Mouse (Mus musculus) MEL (cell line): ENCODE data around the gene Dhcr7. TPM values are rescaled to one million over a fixed set of nuclear protein-coding genes. Genes with fewer than 3 reads are reported as not detected.

ENCODE experiments used
- DNase-seq: peaks from one replicate; pipeline ENCODE4 v3.0.0; 2011; ENCODE audit warnings: low read depth, low spot score
- H3K27ac ChIP-seq: 2 replicates; pipeline ENCODE4 v1.5.1; 2012; ENCODE audit warnings: low read depth, mild to moderate bottlenecking, control low read depth, low read length, moderate library complexity; ENCODE audit not compliant: control insufficient read depth
- H3K27me3 ChIP-seq, 2 experiments: fragments of 150-350 bp in 1 of 2; sonication (generic) in 1 of 2; 2 replicates each; pipeline ENCODE4 v1.6.1; 2012; ENCODE audit warnings: low read length in 2 of 2, mild to moderate bottlenecking in 2 of 2, improper control_type of control experiment in 1 of 2, moderate library complexity in 1 of 2; ENCODE audit not compliant: insufficient read depth in 2 of 2, control insufficient read depth in 1 of 2
- H3K36me3 ChIP-seq, 2 experiments: 2 replicates each; pipeline ENCODE4 v1.6.1; 2012 to 2014; ENCODE audit warnings: low read length in 2 of 2, improper control_type of control experiment in 1 of 2, inconsistent platforms in 1 of 2, mild to moderate bottlenecking in 1 of 2; ENCODE audit not compliant: insufficient read depth in 2 of 2, control insufficient read depth in 1 of 2
- H3K4me1 ChIP-seq, 2 experiments: fragments of 150-350 bp in 1 of 2; sonication (generic) in 1 of 2; 2 replicates each; pipeline ENCODE4 v1.6.1; 2012; ENCODE audit warnings: low read length in 2 of 2, improper control_type of control experiment in 1 of 2, mild to moderate bottlenecking in 1 of 2; ENCODE audit not compliant: insufficient read depth in 2 of 2, control insufficient read depth in 1 of 2
- H3K4me3 ChIP-seq, 2 experiments: fragments of 150-350 bp in 1 of 2; sonication (generic) in 1 of 2; 2 replicates each; pipeline ENCODE4 v1.5.1; 2012; ENCODE audit warnings: low read depth in 2 of 2, low read length in 2 of 2, mild to moderate bottlenecking in 2 of 2, moderate library complexity in 2 of 2, control low read depth in 1 of 2, improper control_type of control experiment in 1 of 2; ENCODE audit not compliant: control insufficient read depth in 1 of 2, insufficient read depth in 1 of 2
- H3K79me2 ChIP-seq: 2 replicates; pipeline ENCODE4 v1.6.1; 2012; ENCODE audit warnings: mild to moderate bottlenecking, low read length, moderate library complexity; ENCODE audit not compliant: control insufficient read depth, poor library complexity, insufficient read depth
- H3K9ac ChIP-seq: 2 replicates; pipeline ENCODE4 v1.6.1; 2012; ENCODE audit warnings: low read depth, mild to moderate bottlenecking, control low read depth, low read length, moderate library complexity; ENCODE audit not compliant: control insufficient read depth, poor library complexity, severe bottlenecking
- H3K9me3 ChIP-seq: fragments of 150-350 bp; sonication (generic); replicated peaks from 2 replicates; pipeline ENCODE4 v1.6.1; 2012; ENCODE audit warnings: mild to moderate bottlenecking, low read length, improper control_type of control experiment, moderate library complexity; ENCODE audit not compliant: insufficient read depth
- BHLHE40 ChIP-seq: IDR thresholded peaks from 2 replicates; pipeline ENCODE4 v1.6.1; 2012; ENCODE audit warnings: low read depth, mild to moderate bottlenecking, inconsistent platforms, low read length, improper control_type of control experiment, borderline replicate concordance
- CTCF ChIP-seq, 3 experiments: IDR thresholded peaks in 2 of 3; conservative IDR thresholded peaks in 1 of 3; 2 replicates each; pipeline ENCODE4 v1.5.1; 2011 to 2012; ENCODE audit warnings: low read length in 3 of 3, low read depth in 2 of 3, mild to moderate bottlenecking in 2 of 3, improper control_type of control experiment in 1 of 3, inconsistent platforms in 1 of 3, mixed read lengths in 1 of 3, moderate library complexity in 1 of 3; ENCODE audit not compliant: control insufficient read depth in 1 of 3, insufficient read depth in 1 of 3, poor library complexity in 1 of 3, severe bottlenecking in 1 of 3
- E2F4 ChIP-seq: IDR thresholded peaks from 2 replicates; pipeline ENCODE4 v1.6.1; 2011; ENCODE audit warnings: low read depth, low read length, improper control_type of control experiment, borderline replicate concordance
- EP300 ChIP-seq, 2 experiments: IDR thresholded peaks; 2 replicates each; pipeline ENCODE4 v1.6.1; 2011; ENCODE audit warnings: improper control_type of control experiment in 2 of 2, low read length in 2 of 2, low read depth in 1 of 2, mild to moderate bottlenecking in 1 of 2
- GATA1 ChIP-seq: IDR thresholded peaks from 2 replicates; pipeline ENCODE4 v1.6.1; 2011; ENCODE audit warnings: low read depth, low read length, improper control_type of control experiment
- HCFC1 ChIP-seq: IDR thresholded peaks from 2 replicates; pipeline ENCODE4 v1.6.1; 2012; ENCODE audit warnings: low read depth, mild to moderate bottlenecking, inconsistent platforms, low read length, improper control_type of control experiment, moderate library complexity
- JUND ChIP-seq: IDR thresholded peaks from 2 replicates; pipeline ENCODE4 v1.6.1; 2011; ENCODE audit warnings: low read depth, mild to moderate bottlenecking, improper control_type of control experiment, low read length
- MAX ChIP-seq: IDR thresholded peaks from 2 replicates; pipeline ENCODE4 v1.6.1; 2011; ENCODE audit warnings: low read length, improper control_type of control experiment
- MAZ ChIP-seq: IDR thresholded peaks from 2 replicates; pipeline ENCODE4 v1.6.1; 2012; ENCODE audit warnings: low read depth, mild to moderate bottlenecking, inconsistent platforms, low read length, improper control_type of control experiment
- MEF2A ChIP-seq: IDR thresholded peaks from 2 replicates; pipeline ENCODE4 v1.6.1; 2014; ENCODE audit warnings: low read depth, mild to moderate bottlenecking, inconsistent platforms, low read length, improper control_type of control experiment; ENCODE audit not compliant: poor library complexity, insufficient replicate concordance, severe bottlenecking; ENCODE audit errors: extremely low read depth
- NRF1 ChIP-seq: IDR thresholded peaks from 2 replicates; pipeline ENCODE4 v1.6.1; 2014; ENCODE audit warnings: low read depth, mild to moderate bottlenecking, inconsistent platforms, low read length, improper control_type of control experiment, moderate library complexity; ENCODE audit not compliant: poor library complexity, insufficient read depth, severe bottlenecking
- POLR2AphosphoS5 ChIP-seq: IDR thresholded peaks from 2 replicates; pipeline ENCODE4 v1.6.1; 2012; ENCODE audit warnings: low read depth, borderline replicate concordance, mild to moderate bottlenecking, inconsistent platforms, low read length, moderate library complexity, mixed read lengths
- RCOR1 ChIP-seq: IDR thresholded peaks from 2 replicates; pipeline ENCODE4 v1.6.1; 2012; ENCODE audit warnings: low read depth, mild to moderate bottlenecking, inconsistent platforms, low read length, improper control_type of control experiment
- SMC3 ChIP-seq: IDR thresholded peaks from 2 replicates; pipeline ENCODE4 v1.6.1; 2011; ENCODE audit warnings: low read depth, low read length, improper control_type of control experiment
- TBP ChIP-seq: IDR thresholded peaks from 2 replicates; pipeline ENCODE4 v1.8.0; 2011; ENCODE audit warnings: low read depth, low read length, improper control_type of control experiment
- USF1 ChIP-seq: IDR thresholded peaks from 2 replicates; pipeline ENCODE4 v1.6.1; 2014; ENCODE audit warnings: low read depth, mild to moderate bottlenecking, inconsistent platforms, low read length, improper control_type of control experiment, moderate library complexity
- ZC3H11A ChIP-seq: IDR thresholded peaks from 2 replicates; pipeline ENCODE4 v1.6.1; 2012; ENCODE audit warnings: low read depth, mild to moderate bottlenecking, inconsistent platforms, low read length, improper control_type of control experiment
- ZNF384 ChIP-seq: IDR thresholded peaks from 2 replicates; pipeline ENCODE4 v1.6.1; 2012; ENCODE audit warnings: low read depth, mild to moderate bottlenecking, inconsistent platforms, low read length, improper control_type of control experiment
- polyA plus RNA-seq, 2 experiments: library from polyadenylated mRNA; stranded (reverse) in 1 of 2; unstranded in 1 of 2; fragments of >175 nt in 1 of 2; fragments of >200 nt in 1 of 2; gene quantifications; 2 replicates each; pipeline versions ENCODE4 v1.2.1 to v1.2.4; 2012; ENCODE audit warnings: low replicate concordance in 2 of 2, low read depth in 1 of 2; ENCODE audit not compliant: insufficient read length in 2 of 2, insufficient read depth in 1 of 2, missing spikeins in 1 of 2
- total RNA-seq: library from RNA; depleted of rRNA; stranded (reverse); fragments of 300-350 nt; gene quantifications from 2 replicates; pipeline ENCODE4 v1.2.3, GENCODE M21; 2012

Dhcr7 gene
- total and polyA plus RNA-seq, 3 experiments, result 12.7 to 40.7 TPM; not detected in 1

DNA sequence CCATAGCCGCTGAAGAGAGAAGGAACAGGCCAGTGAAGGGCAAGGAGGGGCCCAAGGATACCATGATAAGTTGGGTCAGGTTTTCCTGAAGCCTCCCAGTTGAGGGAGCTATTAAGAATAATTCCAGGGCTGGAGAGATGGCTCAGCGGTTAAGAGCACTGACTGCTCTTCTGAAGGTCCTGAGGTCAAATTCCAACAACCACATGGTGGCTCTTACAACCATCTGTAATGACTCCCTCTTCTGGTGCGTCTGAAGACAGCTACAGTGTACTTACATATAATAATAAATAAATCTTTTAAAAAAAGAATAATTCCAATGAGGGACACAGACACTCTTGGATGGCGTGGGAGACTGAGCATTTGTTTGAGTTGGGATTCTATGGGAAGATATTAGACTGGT is 3.7 kb upstream of the Dhcr7 start:
- Histone ChIP-seq H3K4me3 (no peak overlapping the region), H3K79me2 (peaks cover 5% of the 10 kb centered on the region), H3K9ac (no peak overlapping the region), H3K4me1 (peaks cover 0 to 11% of the 10 kb centered on the region in 2 experiments; a peak in 2 of 4 replicates), H3K27me3 (no peaks in the 10 kb centered on the region), H3K9me3 (no peaks in the 10 kb centered on the region), H3K27ac (no peak overlapping the region), H3K36me3 (peaks cover 0 to 4% of the 10 kb centered on the region in 2 experiments; a peak in 3 of 4 replicates)
- no peak for TF ChIP-seq ZNF384
- no peak for TF ChIP-seq NRF1
- TF ChIP-seq POLR2AphosphoS5, result no peak
- no peak for TF ChIP-seq ZC3H11A
- no peak for TF ChIP-seq RCOR1
- TF ChIP-seq JUND, result no peak
- TF ChIP-seq BHLHE40, result no peak
- no peak for TF ChIP-seq TBP
- no peak for TF ChIP-seq GATA1
- no peak for TF ChIP-seq HCFC1
- TF ChIP-seq MEF2A, result no peak
- no peak for TF ChIP-seq EP300 (IDR thresholded peaks at IDR 0.05; ENCODE audit: low read depth in 1 of 2, low read length in 2 of 2)
- TF ChIP-seq E2F4, result no peak
- DNase-seq, result no peak

DNA sequence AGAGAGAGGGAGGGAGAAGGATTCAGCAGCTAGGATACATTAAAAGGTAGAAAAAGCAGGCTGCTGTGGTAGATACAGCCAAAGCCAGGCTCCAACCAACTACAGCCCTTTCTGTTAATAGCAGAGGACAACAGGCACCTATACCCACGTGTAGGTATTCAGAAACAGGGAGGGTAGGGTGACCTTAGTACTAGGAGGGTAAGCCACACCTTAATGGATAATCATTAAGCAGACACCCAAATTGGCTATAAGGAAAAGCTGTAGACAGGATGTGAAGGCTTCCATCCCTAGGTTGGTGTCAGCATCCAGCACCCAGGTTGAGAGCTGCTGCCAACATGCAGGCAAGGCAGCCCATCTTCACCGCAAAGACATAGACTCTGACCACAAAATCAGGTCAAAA is 1.7 kb upstream of the Dhcr7 start:
- Histone ChIP-seq H3K27me3 (no peaks in the 10 kb centered on the region), H3K79me2 (peaks cover 4% of the 10 kb centered on the region), H3K27ac (no peak overlapping the region), H3K4me1 (peaks cover 0 to 11% of the 10 kb centered on the region in 2 experiments; a peak in 2 of 4 replicates), H3K4me3 (no peak overlapping the region), H3K9ac (no peak overlapping the region), H3K36me3 (peaks cover 0 to 4% of the 10 kb centered on the region in 2 experiments; a peak in 2 of 4 replicates), H3K9me3 (no peaks in the 10 kb centered on the region)
- TF ChIP-seq MEF2A (no peak), MAX (no peak), USF1 (no peak)
- DNase-seq, result no peak

DNA sequence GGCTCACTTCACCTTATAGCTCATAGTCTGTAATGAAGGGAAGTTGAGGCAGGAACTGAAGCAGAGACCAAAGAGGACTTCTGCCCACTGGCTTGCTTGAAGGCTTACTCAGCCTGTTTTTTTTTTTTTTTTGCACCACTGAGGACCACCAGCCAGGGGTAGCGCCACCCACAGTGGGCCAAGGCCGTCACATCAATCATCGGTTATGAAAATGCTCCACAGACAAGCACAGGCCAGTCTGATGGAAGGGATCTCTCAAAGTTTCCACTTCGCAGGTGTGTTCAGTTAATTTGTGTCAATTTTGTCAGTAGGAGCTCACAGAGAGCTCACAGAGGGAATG is 291 bp downstream of the Dhcr7 start:
- DNase-seq, result no peak
- Histone ChIP-seq H3K79me2 (peaks cover 4% of the 10 kb centered on the region), H3K9me3 (no peaks in the 10 kb centered on the region)

More for the DNA sequence above, 291 bp downstream of the Dhcr7 start:
- no peak for TF ChIP-seq SMC3
- TF ChIP-seq CTCF (IDR thresholded peaks at IDR 0.05 in 2 of 3, conservative IDR thresholded peaks at IDR 0.05 in 1 of 3; ENCODE audit: control insufficient read depth in 1 of 3, insufficient read depth in 1 of 3, low read depth in 2 of 3, low read length in 3 of 3, poor library complexity in 1 of 3, severe bottlenecking in 1 of 3), result 0 out of 6 replicates have a peak, but pooled peaks of 1 of the 3 experiments have one; percentile 3
- 0 out of 2 replicates have a peak, but pooled peaks have one; percentile 8 for TF ChIP-seq MAZ
- TF ChIP-seq, all 39 proteins: peak for 2
- Histone ChIP-seq H3K9ac (peak overlapping the region; percentile 97), H3K4me3 (peak overlapping the region; percentile 83 to 87), H3K27ac (peak overlapping the region; percentile 96), H3K36me3 (peaks cover 0 to 4% of the 10 kb centered on the region in 2 experiments; a peak in 2 of 4 replicates), H3K4me1 (peaks cover 0 to 11% of the 10 kb centered on the region in 2 experiments; a peak in 2 of 4 replicates), H3K27me3 (no peaks in the 10 kb centered on the region)
